Mouse (Mus musculus) cerebellum, adult (tissue): ENCODE measurements around the gene Cep131.

Experiments
- ATAC-seq: cut with Nextera tagmentation; 2 replicates; pipeline ENCODE4 v1.9.2; 2017; ENCODE audit warnings: mild to moderate bottlenecking, moderate library complexity, mixed read lengths; ENCODE audit not compliant: insufficient number of reproducible peaks, low FRiP score, low TSS enrichment

The Cep131 gene

GRCm38 (mm10) chr11:120029431-120030144 lies 57.0 kb downstream of the Cep131 start:
- 0 out of 2 replicates have a peak, but pooled peaks have one; percentile 15 for ATAC-seq

GRCm38 (mm10) chr11:120028319-120029092 lies 58.1 kb downstream of the Cep131 start:
- no peak for ATAC-seq

GRCm38 (mm10) chr11:120026941-120027340 lies 59.7 kb downstream of the Cep131 start:
- ATAC-seq, result no peak

- ATAC-seq, result peak; percentile 63; the same call in 1 of the 2 replicates
Measured at GRCm38 (mm10) chr11:120022841-120023240, 63.8 kb downstream of the Cep131 start.

GRCm38 (mm10) chr11:120022216-120022615 lies 64.4 kb downstream of the Cep131 start:
- peak; percentile 38; the same call in 1 of the 2 replicates for ATAC-seq

GRCm38 (mm10) chr11:120021367-120021766 lies 65.3 kb downstream of the Cep131 start:
- no peak for ATAC-seq

- no peak for ATAC-seq
Measured at GRCm38 (mm10) chr11:120019542-120020440, 66.8 kb downstream of the Cep131 start.

GRCm38 (mm10) chr11:120017011-120017410 lies 69.6 kb downstream of the Cep131 start:
- no peak for ATAC-seq

GRCm38 (mm10) chr11:120014758-120015157 lies 71.9 kb downstream of the Cep131 start:
- ATAC-seq, result no peak
